Mouse (Mus musculus): Measurements from ENCODE around the gene Stom. TPM values are rescaled to one million over a fixed set of nuclear protein-coding genes. Genes with fewer than 3 reads are reported as not detected.

The Stom gene
- polyA plus RNA-seq, 1 experiment from 2014 or later = 42.2 TPM

Other genes with a start within 250 kb of the Stom start
- 0.31 and 0.47 TPM in 2 replicates for gene AI182371, start 235.4 kb downstream of the Stom start, polyA plus RNA-seq (2016; fragmentation: Nextera tagmentation; extraction: Ambion mirVana)
- 22.0 and 23.0 TPM in 2 replicates for gene Cntrl, start 227.5 kb downstream of the Stom start, polyA plus RNA-seq (2016; fragmentation: Nextera tagmentation; extraction: Ambion mirVana)
- gene Rab14, start 135.9 kb downstream of the Stom start, polyA plus RNA-seq (2016; fragmentation: Nextera tagmentation; extraction: Ambion mirVana) = 255 and 280 TPM in 2 replicates
- 186 and 190 TPM in 2 replicates for gene Gsn, start 80.6 kb downstream of the Stom start, polyA plus RNA-seq (2016; fragmentation: Nextera tagmentation; extraction: Ambion mirVana)
- not detected in 2 replicates for gene 4930568D16Rik, start 30.8 kb upstream of the Stom start, polyA plus RNA-seq (2016; fragmentation: Nextera tagmentation; extraction: Ambion mirVana)
- not detected in 2 replicates for gene 4930402F06Rik, start 60.2 kb upstream of the Stom start, polyA plus RNA-seq (2016; fragmentation: Nextera tagmentation; extraction: Ambion mirVana)
- gene Ggta1, start 126.3 kb upstream of the Stom start, polyA plus RNA-seq (2016; fragmentation: Nextera tagmentation; extraction: Ambion mirVana) = 46.5 and 47.1 TPM in 2 replicates
- 55.6 and 62.5 TPM in 2 replicates for gene Dab2ip, start 221.3 kb upstream of the Stom start, polyA plus RNA-seq (2016; fragmentation: Nextera tagmentation; extraction: Ambion mirVana)

Measured in heart, embryonic 12.5 days (tissue).